Mouse (Mus musculus) B cell, adult 2 months (primary cell): ENCODE results near the gene Psmd13.

Experiments used
- DNase-seq, 2 experiments: peaks; one replicate each; pipeline ENCODE4 v3.0.0; 2022

Gene Psmd13

DNA sequence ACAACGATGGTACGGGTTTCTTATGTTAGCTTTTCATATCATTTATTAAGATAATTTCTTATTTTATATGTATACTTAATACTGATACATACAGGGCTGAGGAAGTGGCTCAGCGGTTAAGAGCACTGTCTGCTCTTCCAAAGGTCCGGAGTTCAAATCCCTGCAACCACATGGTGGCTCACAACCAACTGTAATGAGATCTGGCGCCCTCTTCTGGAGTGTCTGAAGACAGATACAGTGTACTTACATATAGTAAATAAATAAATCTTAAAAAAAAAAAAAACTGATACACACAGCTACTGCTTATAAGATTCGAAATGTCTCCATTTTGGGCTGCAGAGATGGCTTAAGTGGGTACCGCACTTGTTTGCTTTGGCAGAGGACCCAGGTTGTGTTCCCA lies 25.9 kb downstream of the Psmd13 start:
- DNase-seq = peak; percentile 21 to 28

DNA sequence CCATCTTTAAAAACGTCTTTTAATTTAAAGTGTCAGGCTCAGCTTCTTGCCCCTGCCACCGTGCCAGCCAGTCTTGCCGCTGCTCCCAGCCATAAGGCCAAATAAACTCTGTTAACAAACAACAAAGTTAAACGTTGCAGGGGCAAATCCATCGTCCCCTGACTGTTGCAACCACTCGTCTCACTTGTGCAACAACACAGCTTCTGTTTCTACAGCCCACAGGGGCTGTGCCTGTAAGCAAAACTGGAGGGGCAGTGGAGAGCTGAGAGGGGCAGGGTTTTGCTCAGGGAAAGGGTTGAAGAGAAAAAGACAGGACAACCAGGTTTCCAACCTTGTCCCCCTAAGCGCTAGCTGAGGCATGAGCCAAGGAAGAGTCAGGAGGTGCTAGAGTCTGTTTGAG lies 26.4 kb downstream of the Psmd13 start:
- DNase-seq = no peak

DNA sequence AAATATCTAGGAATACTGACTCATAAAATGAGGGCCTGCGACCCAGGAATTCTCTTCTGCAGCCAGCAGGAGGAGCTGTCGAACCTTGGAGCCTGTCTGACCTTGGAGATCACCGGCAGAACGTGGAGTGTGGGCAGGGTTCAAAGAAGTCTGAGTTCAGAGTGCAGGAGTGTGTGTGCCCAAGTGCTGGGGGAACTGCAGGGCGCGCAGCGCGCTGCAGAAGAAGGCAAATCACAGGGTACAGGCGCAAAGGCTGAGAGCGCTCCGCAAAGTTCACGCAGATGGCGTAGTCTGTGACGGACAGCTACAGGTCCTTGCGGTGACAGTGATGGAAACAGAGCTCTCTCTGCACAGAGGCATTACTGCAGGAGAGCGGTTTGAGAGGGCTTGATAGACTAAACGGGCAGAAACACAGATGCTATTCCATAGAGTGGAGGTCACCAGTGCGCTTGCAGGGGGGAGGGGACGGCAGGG lies 26.9 kb downstream of the Psmd13 start:
- peak; percentile 73 to 76 for DNase-seq

DNA sequence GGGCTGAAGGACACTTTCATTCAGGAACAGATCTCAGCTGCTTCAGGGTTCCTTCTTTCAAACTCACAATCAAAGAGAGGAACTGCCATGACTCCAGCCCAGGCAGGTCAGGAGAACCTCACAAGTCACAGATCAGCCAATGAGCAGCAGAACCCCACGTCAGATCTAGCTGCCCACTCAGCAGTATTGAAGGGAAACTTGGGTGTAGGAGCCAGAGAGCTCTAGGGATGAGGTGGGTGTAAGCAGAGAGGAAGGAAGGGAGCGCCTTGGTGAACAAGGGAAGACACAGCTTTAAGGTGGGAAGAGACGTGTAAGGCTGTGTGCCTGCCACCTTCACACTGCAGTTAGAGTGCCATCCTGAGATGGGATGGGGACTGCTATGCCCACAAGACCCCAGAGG lies 30.5 kb downstream of the Psmd13 start:
- DNase-seq = no peak

DNA sequence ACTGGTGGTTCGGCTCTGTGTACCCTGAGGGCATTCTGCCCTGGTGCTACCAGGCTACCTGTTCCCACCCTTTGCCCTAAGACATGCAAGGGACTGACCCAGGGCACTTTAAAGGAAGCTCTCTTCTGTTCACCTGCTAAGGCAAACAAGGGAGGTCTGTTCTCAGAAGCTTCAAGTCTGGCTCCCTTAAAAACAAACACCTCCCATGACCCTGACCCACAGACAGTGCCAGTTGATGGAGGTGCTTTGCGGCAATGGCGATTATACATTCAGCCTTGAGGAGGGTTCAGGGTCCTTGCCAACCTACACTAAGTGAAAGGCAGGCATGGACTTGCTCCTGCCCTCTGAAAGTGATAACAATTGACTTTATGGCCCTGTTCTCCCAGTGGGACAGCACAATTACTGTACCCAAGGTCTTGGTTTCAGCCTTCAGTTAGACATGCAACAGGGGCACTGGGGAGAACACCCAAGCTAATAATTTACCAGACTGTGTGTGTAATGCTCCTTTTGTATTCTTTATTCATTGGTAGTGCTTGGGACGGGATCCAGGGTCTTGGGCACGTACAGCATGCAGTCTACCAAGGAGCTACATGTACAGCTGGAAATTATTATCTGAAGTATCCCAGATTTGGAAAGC lies 31.2 kb downstream of the Psmd13 start:
- no peak for DNase-seq

DNA sequence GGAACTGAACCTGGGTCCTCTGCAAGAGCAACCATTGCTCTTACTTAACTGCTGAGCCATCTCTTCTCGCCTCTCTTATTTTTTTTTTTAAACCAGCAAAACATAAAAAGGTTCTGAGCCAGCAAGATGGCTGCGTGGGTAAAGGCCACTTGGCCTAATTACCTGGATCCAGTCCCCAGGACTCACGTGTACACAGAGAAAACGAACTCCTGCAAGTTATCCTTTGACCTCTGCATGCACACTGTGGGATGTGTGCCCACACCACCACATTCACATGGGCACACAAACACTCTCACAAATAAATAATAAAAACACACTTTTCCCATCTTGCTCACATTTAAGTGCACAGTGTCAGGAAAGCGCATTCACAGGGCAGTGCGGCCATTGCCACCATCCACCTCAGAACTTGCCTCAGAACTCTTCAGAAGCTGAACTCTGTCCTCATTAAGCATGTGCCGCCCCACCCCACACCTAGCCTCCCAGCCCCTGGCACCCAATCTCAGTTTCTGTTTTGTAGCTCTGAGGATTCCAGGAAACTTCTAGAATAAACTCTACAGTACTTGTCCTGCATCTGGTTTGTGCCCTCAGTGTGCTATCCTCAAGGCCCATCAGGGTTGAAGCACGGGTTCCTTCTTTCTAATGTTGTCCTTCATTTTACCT lies 32.4 kb downstream of the Psmd13 start:
- DNase-seq = no peak

DNA sequence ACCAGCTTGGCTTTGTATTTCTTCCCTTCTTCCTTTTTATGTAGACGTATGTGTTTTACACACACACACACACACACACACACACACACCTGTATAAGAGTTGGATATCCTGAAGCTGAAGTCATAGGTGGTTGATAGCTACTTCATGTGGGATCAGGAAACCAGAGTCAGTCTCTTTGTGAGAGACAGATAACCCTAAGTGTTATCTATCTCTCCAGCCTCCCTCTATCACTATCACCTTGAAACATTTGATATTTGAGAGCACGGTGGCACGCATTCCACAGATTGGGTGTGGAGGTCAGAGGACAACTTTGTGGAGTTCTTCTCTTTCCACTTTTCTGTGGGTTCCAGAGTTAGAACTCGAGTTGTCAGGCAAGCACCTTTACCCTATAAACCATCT lies 38.1 kb downstream of the Psmd13 start:
- no peak for DNase-seq

DNA sequence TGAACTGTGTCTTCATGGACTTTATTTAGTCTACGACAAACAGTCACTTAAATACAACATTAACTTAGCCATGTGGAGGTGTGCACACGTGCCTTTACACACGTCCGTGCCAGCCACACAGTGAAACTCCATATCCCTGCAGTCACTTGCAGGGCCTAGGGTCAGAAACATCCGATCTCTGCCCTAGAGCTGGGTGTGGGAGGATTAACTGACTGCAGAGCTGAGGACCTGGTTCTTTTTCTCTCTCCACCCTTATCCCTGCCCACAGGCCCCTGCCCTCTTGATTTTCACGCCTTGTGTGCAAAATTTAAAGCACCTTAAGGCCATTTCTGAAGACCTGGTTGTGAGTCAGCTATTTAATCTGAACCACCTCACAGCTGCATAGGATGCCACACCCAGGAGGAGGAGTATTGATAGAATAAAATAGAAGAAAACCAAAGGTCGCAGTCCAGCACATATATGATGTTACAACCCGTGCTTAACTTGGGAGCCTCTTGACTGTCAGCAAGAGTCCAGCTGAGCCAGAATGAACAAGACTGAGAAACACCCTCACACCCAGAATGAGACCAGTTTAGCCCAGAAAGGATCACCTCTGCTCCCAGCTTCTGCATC lies 38.8 kb downstream of the Psmd13 start, which contains the start of gene Nlrp6:
Nlrp6 (plus strand) TSS at position 485 of the 612 bp plus-strand sequence.
- DNase-seq = no peak

DNA sequence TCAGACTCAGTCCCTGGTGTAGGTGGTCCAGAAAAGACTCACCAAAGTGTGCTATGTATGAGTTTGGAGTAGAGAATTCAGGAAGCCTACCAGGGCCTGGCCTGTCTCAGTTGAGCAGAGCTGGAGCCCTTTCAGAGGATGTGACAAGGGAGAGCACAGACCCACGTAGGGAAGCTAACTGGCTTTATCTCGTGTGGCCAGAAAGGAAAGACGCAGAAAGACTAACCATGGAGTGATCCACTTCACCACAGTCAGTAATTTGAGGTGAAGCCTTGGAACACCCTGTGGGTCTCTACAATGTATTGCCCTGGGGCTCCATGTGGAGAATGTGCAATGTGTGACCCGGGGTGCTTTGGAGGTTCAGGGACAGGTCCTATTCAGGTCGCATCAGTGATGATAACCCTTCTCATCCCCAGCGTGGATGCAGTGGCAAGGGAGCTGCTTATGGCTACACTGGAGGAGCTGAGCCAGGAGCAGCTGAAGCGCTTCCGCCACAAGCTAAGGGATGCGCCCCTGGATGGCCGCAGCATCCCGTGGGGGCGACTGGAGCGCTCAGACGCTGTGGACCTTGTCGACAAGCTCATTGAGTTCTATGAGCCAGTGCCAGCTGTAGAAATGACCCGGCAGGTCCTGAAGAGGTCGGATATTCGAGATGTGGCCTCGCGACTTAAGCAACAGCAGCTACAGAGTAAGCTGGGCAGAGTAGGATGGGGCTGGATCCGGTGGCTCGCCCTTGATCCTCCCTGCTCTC lies 39.6 kb downstream of the Psmd13 start:
- no peak for DNase-seq

DNA sequence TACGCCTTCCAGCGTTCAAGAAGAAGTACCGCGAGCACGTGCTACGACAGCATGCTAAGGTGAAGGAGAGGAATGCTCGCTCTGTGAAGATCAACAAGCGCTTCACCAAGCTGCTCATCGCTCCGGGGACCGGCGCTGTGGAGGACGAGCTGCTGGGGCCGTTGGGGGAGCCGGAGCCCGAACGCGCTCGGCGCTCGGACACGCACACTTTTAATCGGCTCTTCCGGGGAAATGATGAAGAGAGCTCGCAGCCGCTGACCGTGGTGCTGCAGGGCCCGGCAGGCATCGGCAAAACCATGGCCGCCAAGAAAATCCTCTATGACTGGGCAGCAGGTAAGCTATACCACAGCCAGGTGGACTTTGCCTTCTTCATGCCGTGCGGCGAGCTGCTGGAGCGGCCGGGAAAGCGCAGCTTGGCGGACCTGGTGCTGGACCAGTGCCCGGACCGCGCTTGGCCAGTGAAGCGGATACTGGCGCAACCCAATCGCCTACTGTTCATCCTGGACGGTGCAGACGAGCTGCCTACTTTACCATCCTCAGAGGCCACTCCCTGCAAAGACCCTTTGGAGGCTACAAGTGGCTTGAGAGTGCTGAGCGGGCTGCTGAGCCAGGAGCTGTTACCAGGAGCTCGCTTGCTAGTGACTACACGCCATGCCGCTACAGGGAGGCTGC lies 40.8 kb downstream of the Psmd13 start:
- peak in 1 of 2 experiments; percentile 31 for DNase-seq

DNA sequence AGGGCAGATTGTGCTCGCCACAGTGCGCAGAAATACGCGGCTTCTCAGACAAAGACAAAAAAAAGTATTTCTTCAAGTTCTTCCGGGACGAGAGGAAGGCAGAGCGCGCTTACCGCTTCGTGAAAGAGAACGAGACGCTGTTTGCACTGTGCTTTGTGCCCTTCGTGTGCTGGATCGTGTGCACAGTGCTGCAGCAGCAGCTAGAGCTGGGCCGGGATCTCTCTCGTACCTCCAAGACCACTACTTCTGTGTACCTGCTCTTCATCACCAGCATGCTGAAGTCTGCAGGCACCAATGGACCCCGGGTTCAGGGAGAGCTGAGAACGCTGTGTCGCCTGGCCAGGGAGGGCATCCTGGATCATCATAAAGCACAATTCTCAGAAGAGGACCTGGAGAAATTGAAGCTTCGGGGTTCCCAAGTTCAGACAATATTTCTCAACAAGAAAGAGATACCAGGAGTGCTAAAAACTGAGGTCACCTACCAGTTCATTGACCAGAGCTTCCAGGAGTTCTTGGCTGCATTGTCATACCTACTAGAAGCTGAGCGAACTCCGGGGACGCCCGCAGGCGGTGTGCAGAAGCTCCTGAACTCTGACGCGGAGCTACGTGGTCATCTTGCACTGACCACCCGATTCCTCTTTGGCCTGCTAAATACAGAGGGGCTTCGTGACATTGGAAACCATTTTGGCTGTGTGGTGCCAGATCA lies 41.5 kb downstream of the Psmd13 start:
- DNase-seq = no peak

DNA sequence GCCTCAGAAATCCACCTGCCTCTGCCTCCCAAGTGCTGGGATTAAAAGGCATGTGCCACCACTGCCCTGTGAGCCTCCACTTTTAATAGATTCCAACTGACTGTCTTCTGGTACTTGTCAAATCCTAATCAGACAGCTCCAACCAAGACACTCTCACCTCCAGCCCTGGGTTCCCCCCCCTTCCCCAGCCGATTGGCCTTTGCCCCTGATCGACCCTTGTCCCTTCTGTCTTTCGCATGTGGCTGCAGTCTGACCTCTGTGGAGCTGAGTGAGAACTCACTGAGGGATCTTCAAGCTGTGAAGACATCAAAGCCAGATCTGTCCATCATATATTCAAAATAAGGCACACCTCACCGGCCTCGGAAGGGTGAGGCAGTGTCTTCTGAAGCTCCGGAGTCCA lies 45.4 kb downstream of the Psmd13 start:
- no peak for DNase-seq

DNA sequence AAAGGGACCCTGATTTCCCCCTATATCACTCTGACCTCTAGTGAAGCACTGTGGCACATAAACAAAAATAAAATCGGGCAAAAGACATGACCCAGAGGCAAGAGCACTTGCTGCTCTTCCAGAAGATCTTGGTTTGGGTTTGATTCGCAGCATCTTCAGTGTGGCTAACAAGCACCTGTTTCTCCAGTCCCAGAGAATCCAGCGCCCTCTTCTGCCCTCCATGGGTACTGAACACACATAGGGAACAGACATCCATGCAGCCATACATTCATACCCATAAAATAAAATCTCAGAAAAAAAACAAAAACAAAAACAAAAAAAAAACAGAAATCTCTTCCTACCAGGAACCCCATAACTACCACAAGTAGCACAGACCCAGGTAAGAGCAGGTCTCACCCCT lies 56.7 kb downstream of the Psmd13 start:
- no peak for DNase-seq

DNA sequence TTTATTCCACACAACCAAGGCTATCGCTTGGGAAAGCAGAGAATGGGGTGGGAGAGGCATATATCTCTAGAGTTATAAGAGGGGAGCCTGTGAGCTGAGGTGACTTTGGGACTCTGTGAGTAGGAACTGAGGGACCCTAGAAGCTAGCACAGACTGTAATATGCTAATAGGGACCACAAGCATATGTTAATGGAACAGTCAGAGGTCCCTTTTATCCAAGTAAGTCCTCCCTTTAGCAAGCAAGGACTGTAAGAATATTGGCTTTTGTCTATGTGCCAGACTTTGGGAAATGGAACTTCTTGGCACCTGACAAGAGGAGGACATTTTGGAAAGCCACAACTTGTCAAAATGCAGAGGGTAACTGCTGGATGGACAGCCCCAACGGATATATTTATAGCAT lies 57.1 kb downstream of the Psmd13 start:
- no peak for DNase-seq

DNA sequence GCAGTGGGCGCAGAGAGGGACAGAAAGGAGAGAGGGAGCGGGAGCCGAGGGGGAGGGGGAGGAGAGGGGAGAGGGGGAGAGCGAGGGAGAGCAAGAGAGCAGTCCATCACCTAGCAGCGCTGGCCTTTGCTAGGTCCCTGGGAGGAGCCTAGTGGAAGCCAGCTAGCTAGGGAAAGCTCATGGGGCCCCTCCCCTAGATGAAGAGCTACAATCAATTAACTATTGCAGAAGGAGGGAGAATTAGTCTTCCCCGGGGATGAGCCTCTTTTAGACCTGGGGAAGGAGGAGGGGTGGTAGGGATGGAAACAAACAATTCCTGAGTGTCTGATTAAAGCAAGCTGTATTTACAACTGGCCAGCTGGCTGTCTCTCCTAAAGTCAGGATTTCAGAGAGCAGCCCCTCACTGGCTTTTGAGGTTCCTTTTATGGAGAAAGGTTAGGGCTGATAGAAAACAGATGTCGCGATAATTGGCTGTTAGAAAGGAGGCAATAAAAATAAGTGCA lies 58.0 kb downstream of the Psmd13 start:
- no peak for DNase-seq

DNA sequence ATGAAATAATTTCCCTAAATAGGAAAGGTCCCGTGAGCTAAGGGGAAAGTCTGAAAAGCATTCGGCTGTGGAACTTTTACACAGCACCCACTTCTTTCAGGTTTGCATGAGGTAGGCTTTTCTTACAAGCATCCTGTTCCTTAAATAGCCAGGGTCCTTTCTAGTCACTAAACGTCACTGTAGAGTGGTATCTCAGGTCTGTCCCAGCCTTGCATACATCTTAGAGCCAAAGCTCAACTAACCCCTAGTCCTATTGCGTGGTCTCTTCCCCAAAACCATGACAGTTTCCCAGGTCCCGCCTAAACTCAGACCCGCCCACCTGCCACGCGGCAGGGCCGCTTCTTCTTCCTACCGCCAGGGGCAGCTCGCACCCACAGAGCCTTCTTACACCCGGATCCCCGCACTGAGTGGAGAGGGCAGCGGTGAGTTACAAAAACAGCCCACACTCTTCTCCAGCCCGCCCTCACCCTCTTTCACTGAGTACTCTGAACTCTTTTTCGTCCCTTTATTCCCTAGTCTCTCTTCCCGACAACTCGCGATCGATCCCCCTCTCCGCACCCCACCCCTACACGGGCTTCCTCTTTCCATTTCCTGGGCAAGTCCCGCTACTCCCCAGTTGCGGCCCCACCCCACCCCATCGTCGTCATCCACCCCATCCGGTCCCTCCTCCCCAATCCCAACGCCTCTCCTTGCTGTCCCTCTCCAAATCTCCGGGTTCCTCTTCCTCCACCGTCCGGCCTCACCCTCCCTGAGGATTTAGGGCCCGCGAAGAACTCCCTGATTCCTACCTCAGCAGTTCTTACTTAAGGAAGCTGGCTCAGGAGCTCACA lies 59.7 kb downstream of the Psmd13 start, which contains the start of gene Pgghg:
Pgghg (plus strand) TSS at position 170 of the 830 bp plus-strand sequence.
- peak; percentile 82 to 84 for DNase-seq

DNA sequence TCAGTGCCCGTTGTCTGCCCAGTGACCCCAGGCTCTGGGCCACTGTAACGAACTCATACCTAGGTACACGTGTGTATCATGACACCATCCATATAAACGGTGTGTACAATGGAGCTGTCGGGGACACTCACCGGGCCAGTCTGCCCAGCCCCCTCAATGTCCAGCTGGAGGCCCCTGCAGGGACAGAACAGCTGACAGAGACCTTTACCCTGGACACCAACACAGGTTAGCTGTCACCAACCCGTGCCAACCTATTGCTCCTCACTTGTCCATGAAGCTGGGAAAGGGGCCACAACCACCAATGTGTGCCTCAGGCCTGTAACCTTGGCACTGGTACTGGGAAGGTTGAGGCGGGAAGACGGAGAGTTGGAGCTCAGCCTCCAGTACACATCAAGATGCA lies 60.6 kb downstream of the Psmd13 start:
- DNase-seq = peak in 1 of 2 experiments; percentile 25

DNA sequence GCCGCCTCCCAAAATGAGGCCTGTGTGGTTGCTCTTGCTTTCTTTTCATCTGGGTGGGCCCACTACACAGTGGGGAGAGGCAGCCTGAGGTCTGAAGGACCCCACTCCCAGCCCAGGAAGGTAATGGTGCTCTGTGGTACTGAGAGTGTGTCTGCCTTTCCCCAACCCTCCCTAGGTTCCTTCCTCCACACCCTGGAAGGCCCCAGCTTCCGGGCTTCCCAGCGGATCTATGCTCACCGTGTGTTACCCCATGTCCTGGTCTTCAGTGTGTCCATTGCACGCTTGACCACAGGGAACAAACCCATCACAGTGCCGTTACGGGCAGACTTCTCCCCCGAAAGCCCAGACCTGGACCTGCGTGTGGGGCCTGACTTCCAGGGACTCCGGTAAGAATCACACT lies 61.0 kb downstream of the Psmd13 start:
- DNase-seq = no peak

DNA sequence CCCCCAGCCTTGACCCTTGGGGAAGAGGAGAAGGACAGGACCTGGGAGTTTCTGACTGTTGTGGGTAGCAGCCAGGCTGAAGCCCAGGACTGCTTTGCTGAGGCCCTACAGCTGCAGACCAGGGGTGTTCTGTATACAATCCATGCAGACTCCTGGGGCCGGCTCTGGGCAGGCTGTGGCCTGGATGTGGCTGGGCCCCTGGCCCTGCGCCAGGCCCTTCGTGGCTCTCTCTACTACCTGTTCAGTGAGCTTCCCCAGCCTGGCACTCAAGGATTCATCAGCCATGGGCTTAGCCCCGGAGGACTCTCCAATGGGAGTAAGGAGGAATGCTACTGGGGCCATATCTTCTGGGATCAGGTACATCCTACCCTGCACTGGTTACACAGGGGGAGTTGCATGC lies 61.6 kb downstream of the Psmd13 start:
- no peak for DNase-seq

DNA sequence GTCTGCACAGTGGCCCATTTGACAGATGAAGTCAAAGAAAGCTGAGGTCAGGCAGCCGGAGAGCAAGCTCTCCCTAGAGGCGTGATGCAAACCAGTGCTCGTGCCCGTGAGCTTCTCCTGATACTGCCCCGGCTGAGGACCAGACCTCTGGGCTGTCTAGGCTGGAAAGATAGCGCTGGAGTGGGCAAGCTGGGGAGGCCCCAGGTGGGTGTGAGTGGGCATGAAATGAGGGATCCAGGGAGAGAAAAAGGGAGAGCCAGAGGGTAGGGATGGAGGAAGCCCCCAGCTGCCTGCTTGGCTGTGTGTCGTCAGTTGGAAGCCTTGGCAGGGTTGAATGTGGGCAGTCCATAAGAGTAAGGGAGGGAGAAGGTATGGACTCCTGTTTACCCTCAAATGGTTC lies 62.5 kb downstream of the Psmd13 start:
- no peak for DNase-seq

DNA sequence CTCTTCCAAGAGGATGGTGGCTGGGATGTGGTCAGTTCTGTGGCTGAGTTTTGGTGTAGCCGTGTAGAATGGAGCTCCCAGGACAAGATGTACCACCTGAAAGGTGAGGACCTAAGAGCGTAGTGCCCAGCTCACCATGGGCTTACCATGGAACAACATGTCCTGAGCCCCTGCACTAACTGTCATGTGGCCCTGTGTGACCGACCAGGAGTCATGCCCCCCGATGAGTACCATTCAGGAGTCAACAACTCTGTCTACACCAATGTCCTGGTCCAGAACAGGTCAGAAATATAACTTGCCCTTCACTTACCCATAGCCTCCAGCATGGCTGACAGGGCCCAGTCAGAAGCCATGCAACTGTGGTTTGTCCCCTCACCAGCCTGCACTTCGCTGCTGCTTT lies 63.5 kb downstream of the Psmd13 start:
- no peak for DNase-seq
